Mouse (Mus musculus) forebrain, embryonic 11.5 days (tissue): ENCODE measurements around the gene Acbd4. TPM values are rescaled to one million over a fixed set of nuclear protein-coding genes. Genes with fewer than 3 reads are reported as not detected.
A peak's percentile ranks its signal among the peaks of the same experiment; 100 is the strongest.

Experiments
- ATAC-seq: fragments of 200-750 bp; cut with Nextera tagmentation; replicated peaks from 2 replicates; pipeline ENCODE4 v1.8.0; 2017; ENCODE audit warnings: moderate TSS enrichment; ENCODE audit not compliant: low FRiP score
- DNase-seq: peaks from one replicate; pipeline ENCODE4 v3.0.0-alpha.2; 2017; ENCODE audit warnings: low spot score
- H3K27ac ChIP-seq: fragments of 300-500 bp; sonication (generic); 2 replicates; pipeline ENCODE4 v1.5.1; 2014; ENCODE audit warnings: low read depth, low read length
- H3K27me3 ChIP-seq: fragments of 300-500 bp; sonication (generic); 2 replicates; pipeline ENCODE4 v1.6.1; 2014; ENCODE audit warnings: mild to moderate bottlenecking, low read length, mixed read lengths; ENCODE audit not compliant: control insufficient read depth, insufficient read depth
- H3K36me3 ChIP-seq: fragments of 300-500 bp; sonication (generic); 2 replicates; pipeline ENCODE4 v1.6.1; 2014; ENCODE audit warnings: mild to moderate bottlenecking, low read length, moderate library complexity, mixed read lengths; ENCODE audit not compliant: control insufficient read depth, insufficient read depth
- H3K4me1 ChIP-seq: fragments of 300-500 bp; sonication (generic); replicated peaks from 2 replicates; pipeline ENCODE4 v1.6.1; 2014; ENCODE audit warnings: low read length, mixed read lengths; ENCODE audit not compliant: control insufficient read depth, insufficient read depth
- H3K4me2 ChIP-seq: fragments of 300-500 bp; sonication (generic); 2 replicates; pipeline ENCODE4 v1.6.1; 2014; ENCODE audit warnings: low read depth, mild to moderate bottlenecking, low read length, moderate library complexity, mixed read lengths; ENCODE audit not compliant: severe bottlenecking
- H3K4me3 ChIP-seq: fragments of 300-500 bp; sonication (generic); 2 replicates; pipeline ENCODE4 v1.5.1; 2014; ENCODE audit warnings: low read depth, low read length
- H3K9ac ChIP-seq: fragments of 300-500 bp; sonication (generic); 2 replicates; pipeline ENCODE4 v1.6.1; 2014; ENCODE audit warnings: low read length
- H3K9me3 ChIP-seq: fragments of 300-500 bp; sonication (generic); 2 replicates; pipeline ENCODE4 v1.6.1; 2016; ENCODE audit warnings: low read length, mixed read lengths; ENCODE audit not compliant: control insufficient read depth
- WGBS: fragments of 180-500 bp; shearing (Covaris S2); extraction: QIAGEN DNeasy Blood & Tissue Kit; methylation state at CpG from one replicate; pipeline ENCODE4 v1.1.7; 2014; 5-methylcytosine and 5-hydroxymethylcytosine counted together
- polyA plus RNA-seq: library from polyadenylated mRNA; unstranded; fragments of >200 nt; fragmentation: Nextera tagmentation; extraction: Ambion mirVana; gene quantifications from 2 replicates; pipeline ENCODE4 v1.2.1, GENCODE M21; 2014

The Acbd4 gene
- polyA plus RNA-seq, 1 experiment from 2014 or later = 8.1 TPM

GRCm38 (mm10) chr11:103067457-103068001, 34.0 kb upstream of the Acbd4 start:
- DNase-seq (no peak), ATAC-seq (no peak)
- H3K9me3 ChIP-seq = no peaks in the 10 kb centered on the region
- peaks cover 14% of the 10 kb centered on the region for H3K36me3 ChIP-seq
- H3K4me2 ChIP-seq = no peak overlapping the region
- H3K4me1 ChIP-seq = no peaks in the 10 kb centered on the region
- H3K27ac ChIP-seq = no peak overlapping the region
- WGBS = 89% methylated on average over 8 of the region's 8 CpGs
- H3K4me3 ChIP-seq = no peak overlapping the region
- H3K9ac ChIP-seq = no peak overlapping the region
- no peaks in the 10 kb centered on the region for H3K27me3 ChIP-seq

GRCm38 (mm10) chr11:103068272-103068671, 33.2 kb upstream of the Acbd4 start:
- Histone ChIP-seq H3K27me3 (no peaks in the 10 kb centered on the region), H3K27ac (no peak overlapping the region), H3K4me3 (no peak overlapping the region), H3K4me1 (no peaks in the 10 kb centered on the region), H3K36me3 (peaks cover 14% of the 10 kb centered on the region), H3K9ac (no peak overlapping the region), H3K9me3 (no peaks in the 10 kb centered on the region), H3K4me2 (no peak overlapping the region)
- ATAC-seq = no peak
- WGBS = 94% methylated on average over 4 of the region's 4 CpGs
- DNase-seq = no peak

- Histone ChIP-seq H3K4me1 (no peaks in the 10 kb centered on the region), H3K4me3 (no peak overlapping the region), H3K27me3 (no peaks in the 10 kb centered on the region), H3K36me3 (peaks cover 14% of the 10 kb centered on the region), H3K9ac (no peak overlapping the region), H3K4me2 (no peak overlapping the region), H3K27ac (no peak overlapping the region), H3K9me3 (no peaks in the 10 kb centered on the region)
- WGBS = 90% methylated on average over 11 of the region's 11 CpGs
- ATAC-seq (no peak), DNase-seq (no peak)
Measured at GRCm38 (mm10) chr11:103068884-103069283, 32.6 kb upstream of the Acbd4 start.

- WGBS = 94% methylated on average over 2 of the region's 2 CpGs
- no peak for ATAC-seq
- Histone ChIP-seq H3K4me2 (no peak overlapping the region), H3K9me3 (no peaks in the 10 kb centered on the region), H3K27ac (no peak overlapping the region), H3K9ac (no peak overlapping the region), H3K27me3 (no peaks in the 10 kb centered on the region), H3K4me1 (no peaks in the 10 kb centered on the region), H3K4me3 (no peak overlapping the region), H3K36me3 (peaks cover 10% of the 10 kb centered on the region; the same call in 1 of the 2 replicates)
- DNase-seq = no peak
Measured at GRCm38 (mm10) chr11:103069731-103070130, 31.8 kb upstream of the Acbd4 start.

GRCm38 (mm10) chr11:103070322-103070880, 31.1 kb upstream of the Acbd4 start:
- Histone ChIP-seq H3K27ac (no peak overlapping the region), H3K4me3 (no peak overlapping the region), H3K9me3 (no peaks in the 10 kb centered on the region), H3K4me1 (no peaks in the 10 kb centered on the region), H3K36me3 (peaks cover 6% of the 10 kb centered on the region; the same call in 1 of the 2 replicates), H3K9ac (no peak overlapping the region), H3K4me2 (no peak overlapping the region), H3K27me3 (no peaks in the 10 kb centered on the region)
- no peak for DNase-seq
- WGBS = 92% methylated on average over 10 of the region's 10 CpGs
- ATAC-seq = no peak

- H3K27me3 ChIP-seq = peaks cover 3% of the 10 kb centered on the region; the same call in 1 of the 2 replicates
- WGBS = 89% methylated on average over 7 of the region's 7 CpGs
- no peak overlapping the region for H3K9ac ChIP-seq
- H3K36me3 ChIP-seq = no peaks in the 10 kb centered on the region
- no peak overlapping the region for H3K4me3 ChIP-seq
- H3K4me1 ChIP-seq = no peaks in the 10 kb centered on the region
- DNase-seq (no peak), ATAC-seq (no peak)
- H3K27ac ChIP-seq = no peak overlapping the region
- no peak overlapping the region for H3K4me2 ChIP-seq
- H3K9me3 ChIP-seq = no peaks in the 10 kb centered on the region
Measured at GRCm38 (mm10) chr11:103073671-103074070, 27.8 kb upstream of the Acbd4 start.

GRCm38 (mm10) chr11:103074121-103074650, 27.3 kb upstream of the Acbd4 start:
- peaks cover 3% of the 10 kb centered on the region; the same call in 1 of the 2 replicates for H3K27me3 ChIP-seq
- H3K36me3 ChIP-seq = no peaks in the 10 kb centered on the region
- H3K9ac ChIP-seq = no peak overlapping the region
- DNase-seq = no peak
- no peak overlapping the region for H3K27ac ChIP-seq
- no peaks in the 10 kb centered on the region for H3K9me3 ChIP-seq
- H3K4me3 ChIP-seq = no peak overlapping the region
- no peak for ATAC-seq
- no peak overlapping the region for H3K4me2 ChIP-seq
- H3K4me1 ChIP-seq = no peaks in the 10 kb centered on the region
- WGBS = 54% methylated on average over 10 of the region's 10 CpGs

GRCm38 (mm10) chr11:103074796-103075323, 26.6 kb upstream of the Acbd4 start:
- H3K27me3 ChIP-seq = peaks cover 7% of the 10 kb centered on the region
- no peak overlapping the region for H3K27ac ChIP-seq
- H3K36me3 ChIP-seq = no peaks in the 10 kb centered on the region
- no peak overlapping the region for H3K4me2 ChIP-seq
- H3K9ac ChIP-seq = no peak overlapping the region
- DNase-seq (peak; percentile 56), ATAC-seq (no peak)
- H3K4me1 ChIP-seq = no peaks in the 10 kb centered on the region
- no peaks in the 10 kb centered on the region for H3K9me3 ChIP-seq
- 26% methylated on average over 10 of the region's 10 CpGs for WGBS
- no peak overlapping the region for H3K4me3 ChIP-seq
